Mouse (Mus musculus) embryonic facial prominence, embryonic 12.5 days (tissue): ENCODE results near the gene Supt6. TPM values are rescaled to one million over a fixed set of nuclear protein-coding genes. Genes with fewer than 3 reads are reported as not detected.

Experiments used
- ATAC-seq: fragments of 200-750 bp; cut with Nextera tagmentation; 2 replicates; pipeline ENCODE4 v1.8.0; 2017; ENCODE audit not compliant: insufficient number of reproducible peaks, insufficient read depth, low FRiP score, low TSS enrichment
- H3K27ac ChIP-seq: fragments of 300-500 bp; sonication (generic); 2 replicates; pipeline ENCODE4 v1.5.1; 2016; ENCODE audit warnings: mild to moderate bottlenecking
- H3K27me3 ChIP-seq: fragments of 300-500 bp; sonication (generic); 2 replicates; pipeline ENCODE4 v1.6.1; 2016; ENCODE audit warnings: mild to moderate bottlenecking, moderate library complexity
- H3K36me3 ChIP-seq: fragments of 300-500 bp; sonication (generic); 2 replicates; pipeline ENCODE4 v1.6.1; 2016; ENCODE audit warnings: mild to moderate bottlenecking
- H3K4me1 ChIP-seq: fragments of 300-500 bp; sonication (generic); 2 replicates; pipeline ENCODE4 v1.6.1; 2016
- H3K4me2 ChIP-seq: fragments of 300-500 bp; sonication (generic); replicated peaks from 2 replicates; pipeline ENCODE4 v1.6.1; 2016; ENCODE audit warnings: mild to moderate bottlenecking, moderate library complexity
- H3K4me3 ChIP-seq: fragments of 300-500 bp; sonication (generic); 2 replicates; pipeline ENCODE4 v1.5.1; 2016; ENCODE audit warnings: mild to moderate bottlenecking
- H3K9ac ChIP-seq: fragments of 300-500 bp; sonication (generic); 2 replicates; pipeline ENCODE4 v1.6.1; 2016; ENCODE audit warnings: mild to moderate bottlenecking, moderate library complexity
- H3K9me3 ChIP-seq: fragments of 300-500 bp; sonication (generic); 2 replicates; pipeline ENCODE4 v1.6.1; 2016; ENCODE audit warnings: mild to moderate bottlenecking, moderate library complexity
- WGBS: fragments of 180-500 bp; shearing (Covaris S2); methylation state at CpG from one replicate; pipeline ENCODE4 v1.1.7; 2016; 5-methylcytosine and 5-hydroxymethylcytosine counted together
- polyA plus RNA-seq: library from polyadenylated mRNA; unstranded; fragments of >200 nt; fragmentation: Nextera tagmentation; extraction: Ambion mirVana; gene quantifications from 2 replicates; pipeline ENCODE4 v1.2.1, GENCODE M21; 2016

Supt6 gene
- polyA plus RNA-seq, 1 experiment from 2014 or later, result 37.8 TPM

DNA sequence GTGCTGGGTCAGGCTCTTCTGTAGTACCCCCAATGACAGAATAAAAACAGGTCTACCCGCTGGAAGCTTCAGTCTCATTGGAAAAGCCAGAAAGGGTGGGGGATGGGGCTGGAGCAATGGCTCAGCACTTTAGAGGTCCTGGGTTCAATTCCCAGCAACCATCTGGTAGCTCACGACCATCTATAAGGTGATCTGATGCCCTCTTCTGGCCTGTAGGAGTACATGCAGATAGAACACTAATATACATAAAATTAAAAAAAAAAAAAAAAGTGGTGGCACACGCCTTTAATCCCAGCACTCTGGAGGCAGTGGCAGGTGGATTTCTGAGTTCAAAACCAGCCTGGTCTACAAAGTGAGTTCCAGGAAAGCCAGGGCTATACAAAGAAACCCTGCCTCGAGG, 74.5 kb downstream of the Supt6 start:
- H3K27ac ChIP-seq, result no peak overlapping the region
- no peak for ATAC-seq
- no peak overlapping the region for H3K4me3 ChIP-seq
- H3K9me3 ChIP-seq, result no peaks in the 10 kb centered on the region
- peaks cover 4% of the 10 kb centered on the region; the same call in 1 of the 2 replicates for H3K4me1 ChIP-seq
- H3K36me3 ChIP-seq, result peaks cover 14% of the 10 kb centered on the region
- H3K4me2 ChIP-seq, result no peak overlapping the region
- H3K27me3 ChIP-seq, result no peaks in the 10 kb centered on the region
- no peak overlapping the region for H3K9ac ChIP-seq
- 73% methylated on average over 4 of the region's 4 CpGs for WGBS

DNA sequence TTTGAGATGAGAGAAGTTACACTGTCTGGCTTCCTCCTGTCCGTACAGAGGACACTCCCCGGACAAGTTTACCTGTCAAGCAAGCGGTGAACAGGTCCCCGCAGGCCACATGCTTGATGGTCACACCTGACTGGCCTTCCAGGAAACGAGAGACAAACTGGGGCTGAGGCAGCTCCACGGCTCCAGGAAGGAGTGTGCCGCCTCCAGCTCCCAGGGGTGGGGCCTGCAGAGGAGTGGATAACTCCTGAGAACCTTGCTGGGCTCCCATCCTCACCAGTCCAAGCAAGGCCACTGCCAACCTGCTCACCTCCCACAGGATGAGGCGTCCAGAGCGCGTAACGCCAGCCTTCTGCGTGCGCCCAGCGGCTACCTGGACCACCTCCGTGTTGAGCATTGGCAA, 75.5 kb downstream of the Supt6 start:
- Histone ChIP-seq H3K4me1 (peaks cover 11% of the 10 kb centered on the region), H3K9ac (no peak overlapping the region), H3K27me3 (no peaks in the 10 kb centered on the region), H3K4me3 (no peak overlapping the region), H3K36me3 (peaks cover 14% of the 10 kb centered on the region), H3K4me2 (no peak overlapping the region), H3K9me3 (no peaks in the 10 kb centered on the region), H3K27ac (no peak overlapping the region)
- no peak for ATAC-seq
- WGBS, result 89% methylated on average over 15 of the region's 15 CpGs

- Histone ChIP-seq H3K4me1 (peaks cover 11% of the 10 kb centered on the region), H3K9me3 (no peaks in the 10 kb centered on the region), H3K4me3 (no peak overlapping the region), H3K27ac (no peak overlapping the region), H3K4me2 (no peak overlapping the region), H3K27me3 (no peaks in the 10 kb centered on the region), H3K9ac (no peak overlapping the region), H3K36me3 (peaks cover 14% of the 10 kb centered on the region)
- 49% methylated on average over 19 of the region's 19 CpGs for WGBS
- ATAC-seq, result no peak
Measured at GRCm38 (mm10) chr11:78168541-78169468, 77.0 kb downstream of the Supt6 start.

- H3K36me3 ChIP-seq, result peaks cover 17% of the 10 kb centered on the region
- no peak for ATAC-seq
- H3K4me1 ChIP-seq, result peaks cover 23% of the 10 kb centered on the region
- H3K4me2 ChIP-seq, result no peak overlapping the region
- 80% methylated on average over 14 of the region's 14 CpGs for WGBS
- no peaks in the 10 kb centered on the region for H3K9me3 ChIP-seq
- no peaks in the 10 kb centered on the region for H3K27me3 ChIP-seq
- no peak overlapping the region for H3K4me3 ChIP-seq
- no peak overlapping the region for H3K27ac ChIP-seq
- no peak overlapping the region; the same call in 1 of the 2 replicates for H3K9ac ChIP-seq
Measured at GRCm38 (mm10) chr11:78167257-78167959, 78.4 kb downstream of the Supt6 start.

DNA sequence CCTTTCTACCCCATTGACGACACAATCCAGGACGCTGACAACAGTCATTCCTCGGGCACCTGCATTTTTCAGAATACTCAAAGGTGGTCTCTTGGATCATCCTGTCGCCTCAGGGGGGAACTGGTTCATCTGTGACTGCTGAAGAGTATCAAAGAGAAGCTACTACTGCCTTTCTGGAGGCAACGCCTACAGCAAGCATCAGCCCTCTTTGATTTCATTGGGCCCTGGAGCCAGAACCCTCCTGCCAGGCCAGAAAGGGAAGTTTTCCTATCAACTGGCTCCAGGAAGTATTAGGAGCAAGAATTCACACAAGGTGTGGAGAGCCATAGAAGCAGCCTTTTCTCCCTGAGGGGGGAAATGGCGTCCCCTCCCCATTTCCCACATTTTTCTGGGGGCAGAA, 79.1 kb downstream of the Supt6 start:
- Histone ChIP-seq H3K4me1 (peaks cover 28% of the 10 kb centered on the region), H3K36me3 (peaks cover 17% of the 10 kb centered on the region), H3K9ac (no peak overlapping the region), H3K27me3 (no peaks in the 10 kb centered on the region), H3K4me2 (no peak overlapping the region), H3K9me3 (no peaks in the 10 kb centered on the region), H3K27ac (no peak overlapping the region), H3K4me3 (no peak overlapping the region)
- WGBS, result 57% methylated on average over 6 of the region's 6 CpGs
- no peak for ATAC-seq

GRCm38 (mm10) chr11:78166161-78166560, 79.6 kb downstream of the Supt6 start:
- H3K27me3 ChIP-seq, result no peaks in the 10 kb centered on the region
- H3K27ac ChIP-seq, result peak overlapping the region; percentile 100
- peak overlapping the region; percentile 76 for H3K4me2 ChIP-seq
- no peaks in the 10 kb centered on the region for H3K9me3 ChIP-seq
- no peak overlapping the region for H3K9ac ChIP-seq
- H3K4me3 ChIP-seq, result peak overlapping the region; percentile 99
- peaks cover 20% of the 10 kb centered on the region for H3K36me3 ChIP-seq
- WGBS, result 33% methylated on average over 4 of the region's 4 CpGs
- ATAC-seq, result no peak
- H3K4me1 ChIP-seq, result peaks cover 28% of the 10 kb centered on the region

GRCm38 (mm10) chr11:78165761-78166109, 80.1 kb downstream of the Supt6 start:
- peak overlapping the region; percentile 100 for H3K27ac ChIP-seq
- H3K4me1 ChIP-seq, result peaks cover 28% of the 10 kb centered on the region
- 3% methylated on average over 16 of the region's 16 CpGs for WGBS
- H3K9ac ChIP-seq, result peak overlapping the region; percentile 99; the same call in 1 of the 2 replicates
- peak overlapping the region; percentile 76 for H3K4me2 ChIP-seq
- H3K27me3 ChIP-seq, result no peaks in the 10 kb centered on the region
- peak overlapping the region; percentile 99 for H3K4me3 ChIP-seq
- H3K36me3 ChIP-seq, result peaks cover 22% of the 10 kb centered on the region
- no peaks in the 10 kb centered on the region for H3K9me3 ChIP-seq
- 0 out of 2 replicates have a peak, but pooled peaks have one; percentile 5 for ATAC-seq

DNA sequence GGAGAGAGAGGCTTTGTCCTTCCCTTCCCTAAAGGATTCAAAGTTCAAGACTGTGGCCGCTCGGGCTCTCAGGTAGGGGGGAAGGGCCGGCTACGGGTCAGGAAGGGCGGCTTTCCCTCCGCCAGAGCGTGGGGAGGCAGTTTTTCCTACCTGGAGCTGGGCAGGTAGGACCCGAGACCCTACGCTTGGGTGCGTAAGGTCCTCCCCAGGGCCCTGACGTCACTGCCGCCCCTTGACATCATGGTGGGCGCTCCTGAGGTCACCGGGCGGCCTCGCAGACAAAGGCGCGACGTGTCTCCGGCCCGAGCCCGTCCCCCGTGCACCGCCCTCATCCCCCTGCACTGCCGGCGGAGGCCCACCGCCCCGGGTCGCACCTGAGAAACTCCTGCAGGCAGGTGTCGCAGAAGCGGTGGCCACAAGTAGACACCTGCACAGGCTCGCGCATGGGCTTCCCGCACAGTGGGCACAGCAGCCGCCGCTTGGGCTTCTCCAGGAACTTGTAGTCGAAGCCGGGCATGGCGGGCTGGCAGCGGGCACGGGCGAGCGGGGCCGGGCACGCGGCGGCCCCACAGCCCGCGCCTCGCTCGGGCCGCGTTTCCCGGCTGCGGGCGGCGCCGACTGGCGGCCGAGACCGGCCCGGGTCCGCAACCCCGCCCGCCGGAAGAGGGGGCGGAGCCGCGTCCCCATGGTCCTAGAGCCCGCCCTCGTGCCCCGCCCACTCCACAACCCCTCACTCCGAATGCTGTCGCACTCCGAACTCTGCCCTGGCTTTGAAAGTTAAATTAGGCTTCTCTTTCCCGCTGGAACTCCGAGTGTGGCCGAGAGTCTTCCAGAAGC, 80.6 kb downstream of the Supt6 start, which contains the start of gene Traf4:
Traf4 (minus strand) TSS at position 666 of the 837 bp plus-strand sequence.
- WGBS, result 1% methylated on average over 61 of the region's 78 CpGs
- peaks cover 28% of the 10 kb centered on the region for H3K36me3 ChIP-seq
- peaks cover 28% of the 10 kb centered on the region for H3K4me1 ChIP-seq
- ATAC-seq, result peak; percentile 56
- peak within 1 kb of the TSS; percentile 99 for H3K4me3 ChIP-seq
- peak within 1 kb of the TSS; percentile 100 for H3K27ac ChIP-seq
- no peaks in the 10 kb centered on the region for H3K27me3 ChIP-seq
- H3K9me3 ChIP-seq, result no peaks in the 10 kb centered on the region
- peak within 1 kb of the TSS; percentile 99 for H3K9ac ChIP-seq
- peak within 1 kb of the TSS; percentile 76 for H3K4me2 ChIP-seq

GRCm38 (mm10) chr11:78164604-78164923, 81.2 kb downstream of the Supt6 start:
- peak overlapping the region; percentile 76 for H3K4me2 ChIP-seq
- H3K27ac ChIP-seq, result peak overlapping the region; percentile 100
- peak overlapping the region; percentile 99 for H3K4me3 ChIP-seq
- H3K9ac ChIP-seq, result peak overlapping the region; percentile 99
- peaks cover 29% of the 10 kb centered on the region for H3K4me1 ChIP-seq
- H3K27me3 ChIP-seq, result no peaks in the 10 kb centered on the region
- no peaks in the 10 kb centered on the region for H3K9me3 ChIP-seq
- under 1% methylated on average over 14 of the region's 14 CpGs for WGBS
- no peak for ATAC-seq
- peaks cover 33% of the 10 kb centered on the region for H3K36me3 ChIP-seq

DNA sequence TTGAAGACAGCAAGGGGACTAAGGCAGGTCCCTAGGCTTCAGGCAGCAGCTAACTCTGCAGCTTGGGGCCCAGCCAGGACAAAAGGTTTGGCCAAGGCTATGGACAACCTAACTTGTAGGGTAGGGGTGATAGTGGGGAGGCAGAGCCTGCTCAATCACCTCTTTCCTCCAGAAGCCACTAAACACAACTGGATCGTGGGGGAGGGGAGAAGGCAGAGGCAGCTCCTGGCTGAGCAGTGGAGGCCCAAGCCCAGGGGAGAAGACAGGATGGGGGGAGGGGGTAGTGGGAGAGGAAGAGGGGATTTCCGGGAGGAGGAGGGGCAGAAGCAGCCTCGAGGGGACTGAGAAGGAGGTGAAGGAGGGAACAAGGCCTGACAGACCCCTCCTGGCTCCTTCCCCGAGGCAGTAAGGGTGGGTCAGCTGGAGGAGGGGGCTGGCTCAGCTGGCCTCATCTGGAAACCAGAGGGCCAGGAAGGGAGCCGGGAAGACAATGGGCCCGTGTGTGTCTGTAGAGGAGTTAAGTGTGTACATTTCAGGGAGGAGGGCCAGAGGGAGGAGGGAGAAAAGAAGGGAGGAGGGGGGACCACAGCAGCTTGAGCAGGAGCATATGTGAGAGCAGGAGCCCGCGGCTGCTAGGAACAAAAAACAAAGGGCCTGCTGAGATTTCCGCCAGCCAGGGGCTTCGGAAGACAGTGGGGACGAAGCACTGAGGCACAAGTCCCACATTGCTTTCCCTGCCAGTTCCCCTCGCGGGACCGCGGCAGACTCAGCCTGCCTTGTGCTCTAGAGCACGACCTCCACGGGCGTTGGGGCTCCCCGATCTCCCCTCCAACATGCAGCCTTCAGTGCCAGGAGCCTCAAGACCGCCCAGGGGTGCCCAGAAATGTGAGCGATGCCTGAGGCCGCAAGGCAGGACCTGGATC, 81.8 kb downstream of the Supt6 start:
- H3K9ac ChIP-seq, result peak overlapping the region; percentile 99
- peak overlapping the region; percentile 99 for H3K4me3 ChIP-seq
- no peaks in the 10 kb centered on the region for H3K27me3 ChIP-seq
- ATAC-seq, result peak; percentile 65
- 0% methylated on average over 22 of the region's 22 CpGs for WGBS
- peak overlapping the region; percentile 76 for H3K4me2 ChIP-seq
- H3K4me1 ChIP-seq, result peaks cover 33% of the 10 kb centered on the region
- H3K27ac ChIP-seq, result peak overlapping the region; percentile 100
- peaks cover 38% of the 10 kb centered on the region for H3K36me3 ChIP-seq
- no peaks in the 10 kb centered on the region for H3K9me3 ChIP-seq
